Mouse (Mus musculus) adrenal gland, adult 8-10 months (tissue): ENCODE data around the gene Nabp1. TPM values are rescaled to one million over a fixed set of nuclear protein-coding genes. Genes with fewer than 3 reads are reported as not detected.

Source experiments
- total RNA-seq, 4 experiments: library from RNA; stranded (reverse); gene quantifications; 2 replicates each; pipeline ENCODE4 v1.2.4; 2022

Gene Nabp1
- total RNA-seq, 4 experiments from 2014 or later = 18.5 to 45.8 (median 28.5) TPM

Other genes starting within 250 kb of the Nabp1 start
- gene Cavin2, start 189.3 kb downstream of the Nabp1 start, total RNA-seq = 10 to 100 TPM; 31.3 to 69.1 (median 42.0) TPM